Mouse (Mus musculus) brown adipose tissue, adult 24 weeks (tissue): ENCODE results near the gene Tbc1d22a. TPM values are rescaled to one million over a fixed set of nuclear protein-coding genes. Genes with fewer than 3 reads are reported as not detected.
"Not testable (repeated sequence)": the region's sequence is repeated elsewhere in the genome, so short reads cannot be mapped to it uniquely, and the experiment has no call there.

ENCODE experiments used
- H3K27ac ChIP-seq: fragments of 200-500 bp; replicated peaks from 2 replicates; pipeline ENCODE4 v1.5.1; 2012; ENCODE audit warnings: low read depth, mild to moderate bottlenecking, low read length
- H3K4me1 ChIP-seq: fragments of 200-500 bp; 2 replicates; pipeline ENCODE4 v1.6.1; 2012; ENCODE audit warnings: low read length, mixed read lengths; ENCODE audit not compliant: control insufficient read depth, insufficient read depth, insufficient read length
- H3K4me3 ChIP-seq: fragments of 200-500 bp; 2 replicates; pipeline ENCODE4 v1.5.1; 2012; ENCODE audit warnings: low read depth, mild to moderate bottlenecking, low read length, moderate library complexity; ENCODE audit not compliant: insufficient read depth
- polyA plus RNA-seq: library from polyadenylated mRNA; stranded (reverse); fragments of >200 nt; gene quantifications from 2 replicates; pipeline ENCODE4 v1.2.4, GENCODE M21; 2012; ENCODE audit not compliant: missing spikeins, insufficient read depth, insufficient read length

Tbc1d22a gene
- polyA plus RNA-seq, 1 experiment, result 15.2 TPM

DNA sequence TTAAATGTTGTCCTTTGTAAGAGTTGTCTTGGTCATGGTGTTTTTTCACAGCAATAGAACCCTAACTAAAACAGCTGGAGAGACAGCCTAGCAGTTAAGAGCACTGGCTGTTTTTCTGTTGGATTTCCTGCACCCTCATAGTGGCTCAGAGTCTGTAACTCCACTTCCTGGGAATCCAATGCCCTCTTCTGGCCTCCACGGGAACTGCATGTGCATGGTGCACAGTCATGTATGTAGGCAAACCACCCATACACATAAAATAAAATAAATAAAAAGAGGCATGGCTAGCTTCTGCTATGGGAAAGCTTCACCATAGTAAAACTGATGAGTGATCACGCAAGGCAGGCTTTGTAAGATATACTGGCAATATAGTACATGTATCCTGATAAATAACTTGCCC lies 9.0 kb upstream of the Tbc1d22a start:
- H3K27ac ChIP-seq, result no peak overlapping the region
- peaks cover 32% of the 10 kb centered on the region for H3K4me1 ChIP-seq
- H3K4me3 ChIP-seq, result no peak overlapping the region

GRCm38 (mm10) chr15:86206385-86206784 lies 7.9 kb upstream of the Tbc1d22a start:
- H3K4me3 ChIP-seq, result no peak overlapping the region
- H3K27ac ChIP-seq, result peak overlapping the region; percentile 96
- peaks cover 28% of the 10 kb centered on the region for H3K4me1 ChIP-seq

GRCm38 (mm10) chr15:86212193-86212592 lies 2.1 kb upstream of the Tbc1d22a start:
- Histone ChIP-seq H3K4me1 (peaks cover 11% of the 10 kb centered on the region; the same call in 1 of the 2 replicates), H3K27ac (peak overlapping the region; percentile 29)
- H3K4me3 ChIP-seq, result not testable (repeated sequence)

DNA sequence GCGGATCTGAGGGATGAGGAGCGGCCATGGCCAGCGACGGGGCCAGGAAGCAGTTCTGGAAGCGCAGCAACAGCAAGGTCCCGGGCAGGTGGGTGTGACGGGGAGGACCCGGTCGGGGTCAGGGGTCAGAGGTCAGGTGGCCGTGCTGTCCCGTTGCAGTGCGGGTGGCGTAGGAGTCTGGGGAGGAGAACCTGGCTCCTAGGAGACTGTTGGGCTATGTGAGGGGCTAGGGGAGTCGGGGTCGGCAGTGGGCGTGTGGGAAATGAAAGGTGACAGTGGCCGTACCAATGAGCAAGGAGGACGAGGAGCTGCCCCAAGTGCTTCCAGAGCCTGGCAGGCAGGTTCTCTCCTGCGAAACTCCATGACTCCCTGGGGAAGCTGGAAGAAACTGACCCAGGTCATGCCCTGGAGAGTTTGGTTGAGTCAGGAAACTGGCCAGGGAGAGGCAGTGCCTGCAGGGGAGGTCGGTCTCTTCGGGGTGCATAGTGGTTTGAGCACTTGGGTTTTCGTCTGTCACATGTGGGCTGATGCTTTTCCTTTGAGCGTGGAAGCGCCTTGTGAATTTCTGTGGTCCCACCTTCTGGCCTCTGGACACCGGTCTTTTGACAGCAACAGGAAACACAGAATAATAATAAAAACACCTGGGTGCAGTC lies 416 bp downstream of the Tbc1d22a start:
- Histone ChIP-seq H3K4me1 (peaks cover 27% of the 10 kb centered on the region), H3K4me3 (peak overlapping the region; percentile 96), H3K27ac (peak overlapping the region; percentile 86)

- Histone ChIP-seq H3K27ac (peak overlapping the region; percentile 69), H3K4me1 (peaks cover 43% of the 10 kb centered on the region)
- not testable (repeated sequence) for H3K4me3 ChIP-seq
These were observed 2.4 kb downstream of the Tbc1d22a start for GRCm38 (mm10) chr15:86216641-86217040.

- peak overlapping the region; percentile 29; the same call in 1 of the 2 replicates for H3K4me3 ChIP-seq
- H3K27ac ChIP-seq, result peak overlapping the region; percentile 96
- H3K4me1 ChIP-seq, result peaks cover 39% of the 10 kb centered on the region
These were observed 5.4 kb downstream of the Tbc1d22a start for GRCm38 (mm10) chr15:86219534-86220228.

DNA sequence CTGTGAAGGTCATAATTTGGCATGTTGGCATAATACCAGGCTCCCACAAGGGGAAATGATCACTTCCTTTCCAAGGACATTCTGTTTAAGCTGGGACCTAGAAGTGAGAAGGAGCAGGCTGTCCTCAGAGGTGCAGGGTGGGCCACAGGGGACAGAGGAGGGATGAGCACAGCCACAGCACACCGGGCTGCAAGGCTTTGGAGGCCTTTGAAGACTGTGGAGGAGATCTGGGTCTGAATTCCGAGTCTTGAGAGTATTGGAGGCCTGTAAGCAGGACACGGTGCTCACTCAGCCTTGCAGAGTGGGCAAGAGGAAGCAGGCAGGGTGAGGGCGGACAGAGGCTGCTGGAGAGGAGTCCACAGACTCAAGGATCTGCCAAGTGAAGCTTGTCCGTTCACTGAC lies 6.0 kb downstream of the Tbc1d22a start:
- Histone ChIP-seq H3K4me3 (peak overlapping the region; percentile 11; the same call in 1 of the 2 replicates), H3K27ac (peak overlapping the region; percentile 96), H3K4me1 (peaks cover 39% of the 10 kb centered on the region)

DNA sequence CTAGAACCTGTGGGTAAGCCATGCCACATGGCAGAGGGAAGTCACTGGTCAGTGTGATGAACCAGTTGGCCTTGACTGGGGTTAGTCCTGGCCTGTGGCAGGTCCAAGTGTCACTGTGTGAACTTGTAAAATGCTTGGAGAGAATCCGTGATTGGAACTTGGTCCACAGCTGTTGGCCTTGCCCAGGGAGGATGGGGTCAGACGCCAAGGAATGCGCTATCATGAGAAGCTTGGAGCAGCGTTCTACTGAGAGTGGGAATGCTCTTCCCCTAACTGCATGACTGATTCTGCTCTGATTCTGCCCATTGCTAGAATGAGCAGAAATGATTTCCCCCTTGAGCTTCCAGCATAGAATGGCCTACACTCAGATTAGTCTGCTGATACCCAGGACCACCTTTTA lies 6.5 kb downstream of the Tbc1d22a start:
- H3K4me3 ChIP-seq, result peak overlapping the region; percentile 11; the same call in 1 of the 2 replicates
- peak overlapping the region; percentile 96 for H3K27ac ChIP-seq
- peaks cover 39% of the 10 kb centered on the region for H3K4me1 ChIP-seq

DNA sequence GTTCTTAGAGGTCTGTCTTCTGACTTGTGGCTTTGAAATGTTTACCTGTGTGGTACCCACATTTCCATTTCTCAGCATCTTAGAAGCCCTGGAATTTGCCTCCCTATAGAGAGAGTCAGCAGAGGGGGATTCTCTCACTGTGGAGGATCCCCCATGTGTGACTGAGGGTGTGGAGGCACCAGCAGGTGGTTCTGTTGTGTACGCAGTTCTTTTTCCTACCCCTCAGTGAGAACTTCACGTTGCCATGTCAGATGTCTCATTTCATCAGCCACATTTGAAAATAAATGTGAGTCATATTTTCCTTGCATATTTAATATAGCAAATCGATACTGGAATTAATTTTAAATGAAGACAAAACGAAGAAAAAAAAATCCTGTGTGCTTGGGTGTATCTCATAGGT lies 7.1 kb downstream of the Tbc1d22a start:
- Histone ChIP-seq H3K4me1 (peaks cover 39% of the 10 kb centered on the region), H3K27ac (peak overlapping the region; percentile 96)

DNA sequence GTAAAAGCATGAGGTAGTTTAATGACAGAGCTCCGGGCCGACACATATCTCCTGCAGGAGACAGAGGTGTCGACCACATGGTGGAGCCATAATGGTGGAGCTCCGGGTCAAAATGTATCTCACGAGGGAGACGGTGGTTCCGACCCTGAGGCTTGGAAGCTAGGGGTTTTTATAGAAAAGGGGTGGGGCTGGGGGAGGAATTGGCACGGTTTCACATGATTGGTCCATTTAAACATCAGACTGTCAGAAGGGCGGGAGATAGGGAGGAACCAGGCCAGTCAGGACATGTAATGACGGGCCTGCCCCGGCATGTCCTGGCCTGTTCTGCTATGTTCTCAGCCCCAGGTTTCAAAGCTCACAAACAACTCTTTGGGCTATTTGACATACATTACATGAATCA lies 7.6 kb downstream of the Tbc1d22a start:
- H3K4me3 ChIP-seq, H3K27ac ChIP-seq: not testable (repeated sequence)
- peaks cover 37% of the 10 kb centered on the region for H3K4me1 ChIP-seq

More for the DNA sequence above, 7.1 kb downstream of the Tbc1d22a start:
- H3K4me3 ChIP-seq, result no peak overlapping the region

DNA sequence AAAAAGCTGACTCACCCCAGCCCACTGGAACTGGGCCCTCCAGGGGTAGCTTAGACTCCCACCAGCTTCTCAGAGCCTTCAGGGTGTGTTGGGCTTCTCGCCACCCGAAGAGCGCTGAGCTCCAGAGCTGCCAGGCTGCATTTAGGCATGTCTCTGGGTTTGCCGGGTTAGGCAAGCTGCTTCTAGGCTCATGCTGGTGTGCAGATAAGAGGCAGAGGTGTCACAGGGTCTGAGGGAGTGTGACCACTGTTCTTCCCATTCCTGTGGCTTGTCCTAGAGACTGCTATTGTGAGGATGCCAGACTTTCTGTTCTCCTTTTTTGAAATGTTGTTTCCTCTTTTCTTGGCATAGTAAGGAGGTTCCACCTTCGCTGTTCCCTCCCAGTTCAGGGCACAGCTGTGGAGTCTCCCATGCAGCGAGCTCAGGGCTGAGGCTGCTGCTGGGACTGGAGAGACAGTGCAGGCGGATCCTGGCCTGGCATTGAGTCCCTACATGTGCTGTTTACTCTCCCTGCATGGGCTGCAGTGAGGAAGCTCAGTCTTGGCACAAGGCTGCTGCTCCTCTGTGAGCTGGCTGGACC lies 10.8 kb downstream of the Tbc1d22a start:
- Histone ChIP-seq H3K27ac (peak overlapping the region; percentile 31; the same call in 1 of the 2 replicates), H3K4me3 (no peak overlapping the region), H3K4me1 (peaks cover 19% of the 10 kb centered on the region)

DNA sequence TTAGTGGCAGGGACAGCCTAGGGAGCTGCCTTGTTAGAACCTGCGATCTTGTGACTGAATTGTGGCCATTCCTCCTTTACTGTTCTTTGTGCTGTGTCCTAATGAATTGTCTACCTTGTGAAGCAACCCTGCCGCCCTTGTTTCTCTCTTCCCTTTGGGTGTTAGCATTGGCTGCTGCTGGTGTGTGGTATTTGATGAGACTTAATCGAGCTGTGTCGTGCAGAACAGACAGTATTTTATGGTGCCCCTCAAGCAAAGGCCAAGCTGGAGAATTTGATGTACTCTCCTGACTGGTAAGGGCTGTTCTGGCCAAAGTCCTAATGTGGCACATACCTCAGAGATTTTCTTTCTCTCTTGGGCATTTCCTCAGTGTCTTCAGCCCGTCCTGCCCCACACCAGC lies 12.0 kb downstream of the Tbc1d22a start:
- H3K4me1 ChIP-seq, result peaks cover 8% of the 10 kb centered on the region
- no peak overlapping the region for H3K4me3 ChIP-seq
- peak overlapping the region; percentile 28; the same call in 1 of the 2 replicates for H3K27ac ChIP-seq

DNA sequence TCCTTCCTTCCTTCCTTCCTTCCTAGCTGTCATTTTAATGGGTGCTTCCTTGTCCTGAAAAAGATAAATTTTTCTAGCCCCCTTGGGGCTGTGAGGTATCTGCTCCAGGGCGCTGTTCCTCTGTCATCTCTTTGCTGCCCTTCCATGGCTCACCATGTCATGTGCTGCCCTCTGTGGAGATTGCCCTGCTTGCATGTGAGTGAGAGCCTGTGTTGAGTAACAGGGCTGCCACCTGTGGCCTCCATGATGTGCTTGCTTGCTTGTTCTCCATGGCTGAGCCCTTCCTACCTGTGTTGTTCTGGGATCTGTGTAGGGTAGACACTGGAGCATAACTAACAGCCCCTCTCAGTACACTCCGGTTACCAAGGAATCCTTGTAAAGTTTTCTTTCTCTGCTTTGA lies 12.7 kb downstream of the Tbc1d22a start:
- H3K4me3 ChIP-seq, result no peak overlapping the region
- peaks cover 10% of the 10 kb centered on the region for H3K4me1 ChIP-seq
- H3K27ac ChIP-seq, result no peak overlapping the region

DNA sequence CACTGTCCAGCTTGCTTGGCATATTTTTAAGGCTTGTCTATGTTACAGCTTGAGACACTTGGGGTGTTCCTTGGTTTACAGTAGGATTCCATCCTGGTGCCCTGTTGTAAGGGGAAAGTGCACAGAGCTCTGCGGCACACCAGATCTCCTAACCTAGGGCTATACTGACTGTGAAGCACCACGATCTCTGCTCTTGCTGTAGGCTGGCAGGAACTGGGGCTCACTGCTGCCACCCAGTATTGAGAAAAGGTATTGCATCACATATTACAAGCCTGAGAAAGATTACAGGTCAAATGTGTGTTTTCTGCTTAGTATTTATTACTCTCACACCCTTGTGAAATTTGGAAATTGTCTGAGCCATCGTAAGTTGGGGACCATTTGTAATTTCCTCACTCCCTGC lies 13.9 kb downstream of the Tbc1d22a start:
- Histone ChIP-seq H3K4me3 (no peak overlapping the region), H3K4me1 (peaks cover 10% of the 10 kb centered on the region), H3K27ac (no peak overlapping the region)

- peaks cover 10% of the 10 kb centered on the region for H3K4me1 ChIP-seq
- H3K27ac ChIP-seq, result no peak overlapping the region
- H3K4me3 ChIP-seq, result no peak overlapping the region
These were observed 14.8 kb downstream of the Tbc1d22a start for GRCm38 (mm10) chr15:86229088-86229487.
